ENCODE assay signal across 8 mouse cellular contexts in genomic region chr7:45333431-45333982, GRCm38 (mm10). TPM values are rescaled to one million over a fixed set of nuclear protein-coding genes. Genes with fewer than 3 reads are reported as not detected.
DNase-seq lines count a peak whose midpoint lies in the region; ATAC-seq and TF ChIP-seq lines count a peak whose summit lies in the region.

Trpm4 (minus strand) TSS chr7:45333780.

- no peak for TF ChIP-seq POLR2A in bone marrow macrophage, adult 2 months (IDR thresholded peaks at IDR 0.05; ENCODE audit: borderline replicate concordance, low read depth, low read length)
- TF ChIP-seq POLR2A in testis, adult 2 months (IDR thresholded peaks at IDR 0.05; ENCODE audit: control insufficient read depth, low read depth, low read length), result peak; percentile 53; the same call in 1 of the 2 replicates

- H3K4me3 ChIP-seq in bone marrow macrophage, adult 2 months (ENCODE audit: insufficient read depth, low read length), result peak within 1 kb of the TSS; percentile 61
- peak within 1 kb of the TSS; percentile 70 for H3K4me3 ChIP-seq in forebrain, embryonic 10.5 days
- H3K4me3 ChIP-seq in heart, embryonic 13.5 days, result peak within 1 kb of the TSS; percentile 64
- peak within 1 kb of the TSS; percentile 62 for H3K4me3 ChIP-seq in kidney, postnatal 0 days (replicated peaks; ENCODE audit: low read depth, low read length)
- H3K4me3 ChIP-seq in liver, embryonic 15.5 days (replicated peaks), result peak within 1 kb of the TSS; percentile 56
- H3K4me3 ChIP-seq in neural tube, embryonic 11.5 days (ENCODE audit: low read depth, low read length), result peak within 1 kb of the TSS; percentile 44
- peak within 1 kb of the TSS; percentile 72 for H3K4me3 ChIP-seq in testis, adult 2 months (ENCODE audit: control insufficient read depth, low read depth, low read length)

- TF ChIP-seq CTCF in bone marrow macrophage, adult 2 months (IDR thresholded peaks at IDR 0.05; ENCODE audit: low read depth, low read length), result no peak
- TF ChIP-seq CTCF in kidney, postnatal 0 days (IDR thresholded peaks at IDR 0.05; ENCODE audit: low read depth), result no peak
- TF ChIP-seq CTCF in testis, adult 2 months (IDR thresholded peaks at IDR 0.05; ENCODE audit: control insufficient read depth, insufficient read depth, insufficient replicate concordance, low read depth, low read length), result no peak

- no peaks in the 10 kb centered on the region for H3K9me3 ChIP-seq in forebrain, embryonic 10.5 days
- no peaks in the 10 kb centered on the region for H3K9me3 ChIP-seq in heart, embryonic 13.5 days
- H3K9me3 ChIP-seq in kidney, postnatal 0 days (replicated peaks; ENCODE audit: low read length), result no peaks in the 10 kb centered on the region
- H3K9me3 ChIP-seq in liver, embryonic 15.5 days (replicated peaks), result no peaks in the 10 kb centered on the region
- no peaks in the 10 kb centered on the region for H3K9me3 ChIP-seq in neural tube, embryonic 11.5 days (ENCODE audit: control insufficient read depth, low read length)

- no peaks in the 10 kb centered on the region for H3K4me1 ChIP-seq in bone marrow macrophage, adult 2 months (ENCODE audit: control insufficient read depth, insufficient read depth, low read length)
- peaks cover 49% of the 10 kb centered on the region for H3K4me1 ChIP-seq in forebrain, embryonic 10.5 days
- H3K4me1 ChIP-seq in heart, embryonic 13.5 days, result peaks cover 76% of the 10 kb centered on the region
- peaks cover 17% of the 10 kb centered on the region for H3K4me1 ChIP-seq in kidney, postnatal 0 days (replicated peaks; ENCODE audit: insufficient read depth, low read length)
- H3K4me1 ChIP-seq in liver, embryonic 15.5 days (replicated peaks), result peaks cover 23% of the 10 kb centered on the region
- H3K4me1 ChIP-seq in neural tube, embryonic 11.5 days (ENCODE audit: control insufficient read depth, insufficient read depth, low read length), result peaks cover 11% of the 10 kb centered on the region
- H3K4me1 ChIP-seq in testis, adult 2 months (ENCODE audit: control insufficient read depth, insufficient read depth, low read length), result peaks cover 20% of the 10 kb centered on the region

- no peak within 1 kb of the TSS for H3K27ac ChIP-seq in bone marrow macrophage, adult 2 months (ENCODE audit: insufficient read depth, low read depth, low read length)
- H3K27ac ChIP-seq in forebrain, embryonic 10.5 days, result peak within 1 kb of the TSS; percentile 83
- peak within 1 kb of the TSS; percentile 97 for H3K27ac ChIP-seq in heart, embryonic 13.5 days (replicated peaks)
- peak within 1 kb of the TSS; percentile 90 for H3K27ac ChIP-seq in kidney, postnatal 0 days
- H3K27ac ChIP-seq in liver, embryonic 15.5 days (replicated peaks), result no peak within 1 kb of the TSS
- no peak within 1 kb of the TSS for H3K27ac ChIP-seq in neural tube, embryonic 11.5 days (ENCODE audit: low read depth, low read length)
- no peak within 1 kb of the TSS for H3K27ac ChIP-seq in testis, adult 2 months (ENCODE audit: control insufficient read depth, insufficient read depth, low read depth, low read length)

- no peaks in the 10 kb centered on the region for H3K36me3 ChIP-seq in forebrain, embryonic 10.5 days (replicated peaks)
- H3K36me3 ChIP-seq in heart, embryonic 13.5 days, result peaks cover 3% of the 10 kb centered on the region; the same call in 1 of the 2 replicates
- no peaks in the 10 kb centered on the region for H3K36me3 ChIP-seq in kidney, postnatal 0 days (ENCODE audit: insufficient read depth, low read length)
- H3K36me3 ChIP-seq in liver, embryonic 15.5 days (replicated peaks), result no peaks in the 10 kb centered on the region
- H3K36me3 ChIP-seq in neural tube, embryonic 11.5 days (ENCODE audit: control insufficient read depth, insufficient read depth, low read length), result no peaks in the 10 kb centered on the region; the same call in 1 of the 2 replicates
- no peaks in the 10 kb centered on the region for H3K36me3 ChIP-seq in testis, adult 2 months (ENCODE audit: control insufficient read depth, insufficient read depth, low read length)

- under 1% methylated on average over 38 of the region's 38 CpGs for WGBS in forebrain, embryonic 10.5 days
- WGBS in heart, embryonic 13.5 days, result under 1% methylated on average over 38 of the region's 38 CpGs
- under 1% methylated on average over 38 of the region's 38 CpGs for WGBS in kidney, postnatal 0 days
- under 1% methylated on average over 38 of the region's 38 CpGs for WGBS in liver, embryonic 15.5 days (ENCODE audit: insufficient replicate concordance)
- WGBS in neural tube, embryonic 11.5 days, result under 1% methylated on average over 38 of the region's 38 CpGs

- 0 out of 2 replicates have a peak, but pooled peaks have one; percentile 22 for ATAC-seq in heart, embryonic 13.5 days (ENCODE audit: extremely low read depth, insufficient number of reproducible peaks, low FRiP score, low TSS enrichment)
- ATAC-seq in kidney, postnatal 0 days (replicated peaks; ENCODE audit: low FRiP score, low read depth), result peak; percentile 60
- no peak; the same call in 1 of the 2 replicates for ATAC-seq in liver, embryonic 15.5 days (ENCODE audit: insufficient read depth)
- peak; percentile 57 for ATAC-seq in neural tube, embryonic 11.5 days (ENCODE audit: insufficient read depth, low FRiP score, low TSS enrichment)

- H3K4me2 ChIP-seq in heart, embryonic 13.5 days, result peak within 1 kb of the TSS; percentile 85
- H3K4me2 ChIP-seq in kidney, postnatal 0 days (ENCODE audit: low read length), result peak within 1 kb of the TSS; percentile 85
- peak within 1 kb of the TSS; percentile 74 for H3K4me2 ChIP-seq in liver, embryonic 15.5 days
- H3K4me2 ChIP-seq in neural tube, embryonic 11.5 days (ENCODE audit: low read depth), result peak within 1 kb of the TSS; percentile 76

- DNase-seq in CD4-positive helper T cell, adult 2 months (ENCODE audit: low read depth, low spot score), result peak; percentile 86
- peak; percentile 82 for DNase-seq in forebrain, embryonic 10.5 days (ENCODE audit: extremely low spot score, low spot score)
- peak; percentile 92 for DNase-seq in kidney, postnatal 0 days (ENCODE audit: low spot score)
- DNase-seq in neural tube, embryonic 11.5 days (ENCODE audit: low spot score), result peak; percentile 84

- H3K27me3 ChIP-seq in forebrain, embryonic 10.5 days (ENCODE audit: poor library complexity, severe bottlenecking), result peaks cover 61% of the 10 kb centered on the region
- peaks cover 11% of the 10 kb centered on the region for H3K27me3 ChIP-seq in heart, embryonic 13.5 days (replicated peaks)
- H3K27me3 ChIP-seq in kidney, postnatal 0 days (ENCODE audit: insufficient read depth, low read length), result no peaks in the 10 kb centered on the region
- H3K27me3 ChIP-seq in liver, embryonic 15.5 days, result peaks cover 75% of the 10 kb centered on the region
- peaks cover 6% of the 10 kb centered on the region; the same call in 1 of the 2 replicates for H3K27me3 ChIP-seq in neural tube, embryonic 11.5 days (ENCODE audit: control insufficient read depth, insufficient read depth, low read length)
- H3K27me3 ChIP-seq in testis, adult 2 months (ENCODE audit: control insufficient read depth, insufficient read depth, low read length), result no peaks in the 10 kb centered on the region; the same call in 1 of the 2 replicates

- H3K9ac ChIP-seq in heart, embryonic 13.5 days, result peak within 1 kb of the TSS; percentile 82
- peak within 1 kb of the TSS; percentile 72 for H3K9ac ChIP-seq in kidney, postnatal 0 days (ENCODE audit: low read depth, low read length)
- peak within 1 kb of the TSS; percentile 27; the same call in 1 of the 2 replicates for H3K9ac ChIP-seq in liver, embryonic 15.5 days
- H3K9ac ChIP-seq in neural tube, embryonic 11.5 days (ENCODE audit: low read length), result peak within 1 kb of the TSS; percentile 64

RNA-seq across cellular contexts. Expression of gene Trpm4, which starts in this region (rescaled TPM):
- 14.1 and 16.0 TPM in 2 replicates for polyA plus RNA-seq in bone marrow macrophage, adult 2 months (2012; ENCODE audit: insufficient read depth, insufficient read length, missing spikeins)
- 8.3 and 8.9 TPM in 2 replicates for polyA plus RNA-seq in forebrain, embryonic 10.5 days (2016; fragmentation: Nextera tagmentation; extraction: Ambion mirVana)
- polyA plus RNA-seq in heart, embryonic 13.5 days (2015; fragmentation: Nextera tagmentation; extraction: Ambion mirVana), result 12.7 and 13.5 TPM in 2 replicates
- polyA plus RNA-seq in kidney, postnatal 0 days (2015; fragmentation: Nextera tagmentation; extraction: Ambion mirVana), result 14.4 and 15.9 TPM in 2 replicates
- 1.3 and 1.5 TPM in 2 replicates for polyA plus RNA-seq in liver, embryonic 15.5 days (2015; fragmentation: Nextera tagmentation; extraction: Ambion mirVana)
- 6.5 and 8.6 TPM in 2 replicates for polyA plus RNA-seq in neural tube, embryonic 11.5 days (2014; fragmentation: Nextera tagmentation; extraction: Ambion mirVana)
- 52.2 and 54.8 TPM in 2 replicates for polyA plus RNA-seq in testis, adult 2 months (2012; rRNA removed)

Comparison
In these comparisons a context has a peak if more than half of its experiments do, and no peak if none do; other contexts are left out.
1. H3K27ac ChIP-seq: peak in forebrain, embryonic 10.5 days (single experiment), heart, embryonic 13.5 days (single experiment) and kidney, postnatal 0 days (single experiment); none in bone marrow macrophage, adult 2 months (single experiment), liver, embryonic 15.5 days (single experiment), neural tube, embryonic 11.5 days (single experiment) and testis, adult 2 months (single experiment).
2. H3K9ac ChIP-seq: peak in every context shown above with its lines; median percentile 82 in heart, embryonic 13.5 days; 72 in kidney, postnatal 0 days; 64 in neural tube, embryonic 11.5 days; 27 in liver, embryonic 15.5 days.
3. Peak in every context shown above with its lines, with median percentiles within 50 percentile points of each other: DNase-seq, H3K4me3 ChIP-seq and H3K4me2 ChIP-seq.